Mouse (Mus musculus) monocyte, adult 5-6 weeks (primary cell): ENCODE data around the gene Snrpd3. TPM values are rescaled to one million over a fixed set of nuclear protein-coding genes. Genes with fewer than 3 reads are reported as not detected.
"Not testable (repeated sequence)": the region's sequence is repeated elsewhere in the genome, so short reads cannot be mapped to it uniquely, and the experiment has no call there.

Source experiments
- ATAC-seq: fragments of 153-309, 156-312 bp; replicated peaks from 2 replicates; pipeline ENCODE4 v1.8.0; 2017; ENCODE audit warnings: mild to moderate bottlenecking; ENCODE audit not compliant: low TSS enrichment, insufficient number of reproducible peaks, severe bottlenecking, poor library complexity, low FRiP score
- total RNA-seq: library from RNA; stranded (forward); fragments of 200-1000, 200-491, 200-594 nt; gene quantifications from 3 replicates; pipeline ENCODE4 v1.2.3, GENCODE M21; 2017

The Snrpd3 gene
- 46.3 to 64.6 TPM (median 59.6 TPM) in 3 replicates for total RNA-seq

DNA sequence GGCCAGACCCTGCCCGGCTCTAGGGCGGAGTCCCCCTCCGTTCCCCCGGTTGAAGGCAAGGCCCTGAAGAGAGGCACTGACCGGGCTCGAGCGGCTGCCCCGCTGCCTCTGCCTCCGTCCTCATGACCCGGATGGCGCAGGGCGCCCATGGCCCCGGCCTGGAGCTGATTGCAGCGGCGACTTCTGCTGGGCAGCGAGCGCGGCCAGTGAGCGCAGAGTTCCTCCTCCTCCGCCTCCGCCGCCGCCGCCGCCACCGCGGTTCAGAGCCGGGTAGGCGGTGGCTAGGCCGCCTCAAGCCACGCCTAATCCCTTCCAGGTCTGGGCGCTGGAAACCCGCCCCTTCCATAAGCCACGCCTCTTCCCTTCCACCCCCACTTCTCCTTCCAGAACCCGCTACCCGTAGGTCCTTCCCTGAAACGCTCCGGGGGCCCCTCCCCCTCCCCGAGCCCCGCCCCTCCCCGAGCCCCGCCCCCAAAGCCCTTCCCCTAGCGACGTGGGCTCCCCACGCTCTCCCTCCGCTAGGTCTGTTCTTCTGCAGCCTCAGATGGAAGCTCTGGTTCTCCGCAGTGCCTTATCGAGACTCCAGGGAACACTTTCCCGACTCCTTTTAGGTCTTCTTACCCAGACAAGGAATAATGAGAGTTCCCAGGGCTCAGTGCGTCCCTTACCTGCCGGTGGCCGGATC lies at the start of gene Snrpd3:
Snrpd3 (plus strand) TSS at position 479 of the 685 bp plus-strand sequence.
- ATAC-seq: peak; percentile 83

DNA sequence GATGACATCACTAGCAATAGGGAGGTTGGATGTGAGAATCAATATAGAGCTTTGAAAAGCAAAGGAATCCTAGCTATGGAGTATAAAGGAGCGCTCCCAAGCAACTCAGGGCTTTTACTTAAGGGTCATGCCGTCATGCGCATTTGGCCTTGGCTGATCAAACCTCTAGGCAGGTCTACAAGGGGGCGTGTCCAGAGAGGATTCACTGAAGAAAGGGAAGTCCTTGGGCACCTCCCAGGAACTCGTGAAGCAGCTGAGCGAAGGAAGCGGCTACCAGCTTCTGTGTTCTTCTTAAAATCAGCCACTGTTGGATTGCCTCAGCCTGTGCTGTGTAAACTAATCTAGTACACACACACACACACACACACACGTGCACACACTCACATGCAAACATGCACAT lies 43.9 kb upstream of the Snrpd3 start:
- peak; percentile 91 for ATAC-seq

DNA sequence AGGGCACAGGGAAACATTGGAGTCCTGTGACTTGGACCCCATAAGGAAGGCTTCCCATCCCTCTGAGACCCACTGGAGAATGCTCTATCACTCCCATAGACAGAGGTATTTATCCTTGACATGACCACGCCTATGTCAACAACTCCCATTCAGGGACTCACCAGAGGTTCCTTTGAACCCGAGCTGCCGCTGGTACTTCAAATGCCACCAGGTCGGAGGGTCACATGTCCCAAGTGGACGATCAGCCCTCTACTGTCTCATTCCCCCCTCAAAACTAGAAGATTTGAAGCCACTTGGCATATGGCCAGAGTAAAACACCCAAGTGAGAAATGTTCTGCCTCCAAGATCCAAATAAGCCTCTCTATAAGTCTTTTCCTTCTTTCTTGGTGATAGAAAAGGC lies 42.8 kb upstream of the Snrpd3 start:
- no peak for ATAC-seq

DNA sequence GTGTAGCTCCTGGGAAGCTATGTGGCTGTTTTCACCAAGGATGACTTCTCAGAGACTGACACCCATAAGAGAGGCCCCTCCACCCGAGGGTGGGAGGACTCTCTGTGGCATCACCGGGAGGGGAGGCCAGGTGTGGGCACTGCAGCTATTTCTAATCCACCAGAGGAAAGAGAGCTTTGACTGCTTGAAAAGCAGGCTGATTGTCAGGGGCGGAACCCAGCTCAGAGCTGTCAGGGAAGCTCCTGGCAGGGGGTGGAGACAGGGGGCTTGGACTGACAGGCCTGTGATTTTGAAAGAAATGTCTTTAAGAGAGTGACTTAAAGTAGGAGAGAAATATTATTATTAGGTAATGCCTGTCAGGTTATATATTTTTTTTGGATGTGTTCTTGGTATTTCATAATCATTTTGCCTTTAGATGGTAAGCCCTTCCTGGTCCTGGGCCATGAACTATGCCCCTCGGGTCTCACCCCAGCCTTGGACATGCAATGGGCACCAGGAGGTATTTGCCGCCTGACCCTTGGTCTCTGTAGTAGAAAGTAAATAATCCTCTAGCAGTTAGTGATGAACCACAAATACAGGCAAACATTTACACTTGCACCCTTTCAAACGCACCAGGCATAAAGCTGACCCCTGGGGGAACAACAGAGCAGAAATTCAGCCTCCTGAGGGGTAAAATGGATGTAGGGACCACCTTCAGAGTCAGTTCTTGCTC lies 42.1 kb upstream of the Snrpd3 start:
- not testable (repeated sequence) for ATAC-seq

DNA sequence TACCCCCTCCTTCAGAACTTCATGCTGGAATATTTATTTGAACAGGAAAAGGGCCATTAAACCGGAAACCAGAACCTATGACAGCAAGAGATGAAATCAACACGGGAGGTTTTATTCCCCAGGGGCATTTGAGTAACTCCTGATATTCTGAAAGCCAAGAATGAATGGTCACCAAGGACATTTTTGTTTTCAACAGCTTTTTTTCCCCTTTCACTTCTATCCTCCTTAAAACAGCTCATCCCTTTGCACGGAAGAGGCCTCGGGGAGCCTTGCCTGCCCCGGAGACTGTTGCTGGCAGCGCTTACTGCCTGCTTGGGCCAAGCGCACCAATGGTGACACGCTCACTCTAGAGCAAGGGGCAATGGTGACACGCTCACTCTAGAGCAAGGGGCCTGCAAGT lies 40.3 kb upstream of the Snrpd3 start:
- no peak for ATAC-seq

DNA sequence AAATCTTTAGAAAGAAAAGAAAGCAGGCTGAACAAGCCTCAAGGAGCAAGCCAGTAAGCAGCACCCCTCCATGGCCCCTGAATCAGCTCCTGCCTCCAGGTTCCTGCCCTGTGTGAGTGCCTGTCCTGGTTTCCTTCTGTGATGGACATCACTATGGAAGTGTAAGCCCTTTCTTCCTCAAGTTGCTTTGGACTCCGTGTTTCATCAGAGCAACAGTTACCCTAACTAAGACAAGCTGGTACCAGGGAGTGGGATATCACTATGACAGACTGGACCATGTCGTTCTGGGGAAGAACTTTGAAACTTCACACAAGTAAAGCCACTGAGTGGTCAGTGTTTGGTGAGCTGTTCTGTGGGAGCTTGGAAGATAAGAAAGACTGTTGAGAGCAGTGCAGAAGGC lies 37.4 kb upstream of the Snrpd3 start:
- ATAC-seq: no peak

DNA sequence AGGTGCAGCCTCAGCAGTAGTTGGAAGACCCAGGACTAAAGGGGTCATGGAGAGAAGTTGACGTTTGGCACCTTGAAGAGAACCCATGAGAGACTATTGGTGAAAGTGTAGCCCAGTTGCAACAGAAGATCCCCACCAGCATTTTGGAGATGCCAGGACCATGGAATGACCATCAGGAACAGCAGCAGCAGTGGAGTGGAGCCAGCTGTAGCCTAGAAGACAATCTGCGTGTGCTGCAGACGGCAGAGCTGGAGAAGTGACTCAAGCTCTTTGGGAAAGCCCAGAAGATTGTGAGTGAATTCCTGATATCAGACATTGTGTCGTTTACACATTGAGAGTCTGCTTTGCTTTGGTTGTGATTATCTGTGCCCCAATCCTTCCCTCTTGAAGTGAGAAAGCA lies 35.6 kb upstream of the Snrpd3 start:
- no peak for ATAC-seq

DNA sequence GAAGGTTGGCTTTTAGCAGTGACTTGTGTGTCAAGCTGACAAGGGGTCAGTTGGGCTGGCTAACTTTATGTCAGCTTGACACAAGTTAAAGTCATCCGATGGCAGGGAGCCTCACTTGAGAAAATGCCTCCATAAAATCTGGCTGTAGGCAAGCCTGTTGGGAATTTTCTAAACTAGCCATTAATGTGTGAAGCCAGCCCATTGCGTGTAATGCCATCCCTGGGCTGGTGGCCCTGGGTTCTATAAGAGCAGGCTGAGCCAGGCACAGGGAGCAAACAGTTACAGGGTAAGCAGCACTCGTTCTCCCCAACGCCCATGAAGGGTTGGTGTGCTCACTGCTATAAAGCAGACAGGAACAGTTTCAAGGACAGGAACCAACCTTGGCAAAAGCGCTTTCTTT lies 35.1 kb upstream of the Snrpd3 start:
- no peak for ATAC-seq

DNA sequence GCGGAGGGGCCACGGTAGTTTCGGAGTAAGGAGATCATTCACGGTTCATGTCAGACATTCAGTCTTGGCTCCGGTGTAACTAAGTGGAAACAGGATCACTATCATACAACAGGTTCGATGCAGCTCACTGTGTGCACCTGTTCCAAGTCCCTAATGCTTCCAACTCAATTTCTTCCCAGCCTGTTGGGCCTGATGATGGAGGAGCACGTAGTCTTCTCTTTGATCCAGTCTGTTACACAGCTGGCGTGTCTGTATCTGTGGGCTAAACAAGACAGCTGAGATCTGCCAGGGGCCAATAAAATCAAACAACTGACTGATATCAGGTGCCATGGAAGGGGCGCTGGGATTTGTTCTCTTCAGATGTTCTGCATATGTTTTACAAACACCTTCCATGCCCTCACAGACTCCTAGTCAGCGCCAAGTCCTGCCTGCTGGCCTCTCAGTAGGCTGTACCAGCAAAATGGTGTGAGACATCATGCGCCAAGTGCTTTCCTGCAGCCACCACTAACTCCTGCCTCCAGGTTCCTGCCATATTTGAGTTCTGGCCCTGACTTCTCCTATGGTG lies 34.4 kb upstream of the Snrpd3 start:
- no peak for ATAC-seq

DNA sequence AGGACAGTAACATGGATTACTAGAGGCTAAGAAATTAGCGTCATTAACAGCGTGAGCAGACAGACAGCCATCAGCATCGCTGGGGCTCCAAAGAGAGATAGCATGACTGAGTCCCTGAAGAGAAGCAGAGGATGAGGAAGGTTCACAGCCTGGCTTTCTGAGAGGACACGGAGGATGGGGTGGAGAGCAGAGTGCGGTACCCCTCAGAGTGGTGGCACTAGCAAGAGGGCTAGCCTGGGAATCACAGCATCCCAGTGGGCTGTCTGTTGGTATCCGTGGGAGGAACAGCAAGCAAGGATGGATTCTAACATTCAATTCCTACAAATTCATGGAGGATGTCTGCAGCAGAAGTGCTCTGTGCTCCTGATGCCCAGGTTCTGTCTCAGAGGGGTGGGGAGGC lies 33.3 kb upstream of the Snrpd3 start:
- ATAC-seq: no peak

DNA sequence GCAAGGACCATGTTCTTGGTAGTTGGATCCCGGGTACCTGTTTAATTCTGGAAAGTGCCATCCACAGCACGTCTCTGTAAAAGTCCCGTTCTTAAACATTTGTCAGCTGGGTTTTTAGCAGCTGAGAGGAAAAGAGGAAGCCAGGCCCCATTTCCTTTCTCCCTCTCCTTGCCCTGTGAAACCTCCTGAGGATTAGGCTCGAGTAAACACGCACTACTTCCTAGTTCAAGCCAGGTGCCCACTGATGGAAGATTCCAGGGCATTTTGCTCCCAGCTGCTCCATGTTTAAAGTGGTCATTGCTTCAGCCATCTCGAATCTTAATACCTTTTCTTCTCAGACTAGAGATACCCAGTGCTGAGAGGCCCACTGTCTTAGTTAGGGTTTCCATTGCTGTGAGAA lies 32.6 kb upstream of the Snrpd3 start:
- no peak for ATAC-seq

DNA sequence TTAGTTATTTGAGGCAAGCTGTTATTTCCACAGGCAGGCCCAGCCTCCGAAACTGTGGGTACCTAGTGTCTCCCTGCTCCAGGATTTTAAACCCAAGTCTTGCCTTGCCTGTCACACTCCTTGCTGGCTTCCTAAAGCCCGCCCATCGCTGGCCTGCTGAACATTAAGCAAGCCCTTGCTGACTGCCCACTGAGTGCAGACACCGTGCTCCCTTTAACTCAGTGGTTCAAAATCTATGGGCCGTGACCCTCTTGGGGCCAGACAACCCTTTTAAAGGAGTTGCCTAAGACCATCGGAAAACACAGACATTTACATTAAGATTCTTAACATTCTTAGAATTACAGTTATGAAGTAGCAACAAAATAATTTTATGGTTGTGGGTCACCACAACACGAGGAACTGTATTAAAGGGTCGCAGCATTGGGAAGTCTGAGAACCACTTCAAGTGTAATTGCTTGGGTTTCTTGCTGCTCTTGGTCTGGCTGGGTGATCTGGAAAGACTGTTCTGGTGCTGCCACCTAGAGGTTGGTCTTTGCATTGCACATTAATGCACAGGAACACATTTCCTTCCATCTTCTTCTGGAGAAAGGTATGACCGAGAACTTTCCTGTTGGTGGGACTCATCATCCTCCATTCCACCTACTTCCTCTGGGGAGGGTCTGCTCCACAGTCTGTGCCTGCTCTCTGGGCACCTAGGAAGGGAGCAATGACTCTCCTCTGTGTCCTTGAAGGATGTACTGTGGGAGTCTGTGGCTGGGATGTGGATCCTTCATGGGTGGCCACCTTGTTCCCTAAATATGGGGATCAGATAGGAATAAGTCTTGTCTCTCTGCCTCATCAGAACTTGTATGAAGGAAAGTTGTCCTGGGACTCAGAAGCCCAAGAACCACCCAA lies 31.0 kb upstream of the Snrpd3 start:
- peak; percentile 70 for ATAC-seq

DNA sequence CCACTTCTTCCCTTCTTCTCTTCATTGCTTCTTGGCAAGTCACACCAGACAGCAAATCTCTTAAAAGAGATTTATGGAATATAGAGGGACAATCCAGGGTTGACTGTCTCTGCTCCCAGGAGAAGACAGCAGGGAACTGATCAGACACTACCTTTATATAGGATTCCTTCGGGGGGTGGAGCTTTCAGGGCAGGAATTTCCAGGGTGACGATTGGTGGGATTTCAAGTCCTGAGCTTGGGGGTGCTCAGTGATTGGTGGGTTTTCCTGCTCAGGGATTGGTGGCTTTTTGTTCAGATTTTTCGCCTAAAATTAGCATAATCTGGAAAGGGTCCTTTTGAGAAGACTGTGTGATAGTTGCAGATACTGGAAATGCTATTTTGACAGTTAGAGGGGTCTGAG lies 30.2 kb upstream of the Snrpd3 start:
- ATAC-seq: no peak

DNA sequence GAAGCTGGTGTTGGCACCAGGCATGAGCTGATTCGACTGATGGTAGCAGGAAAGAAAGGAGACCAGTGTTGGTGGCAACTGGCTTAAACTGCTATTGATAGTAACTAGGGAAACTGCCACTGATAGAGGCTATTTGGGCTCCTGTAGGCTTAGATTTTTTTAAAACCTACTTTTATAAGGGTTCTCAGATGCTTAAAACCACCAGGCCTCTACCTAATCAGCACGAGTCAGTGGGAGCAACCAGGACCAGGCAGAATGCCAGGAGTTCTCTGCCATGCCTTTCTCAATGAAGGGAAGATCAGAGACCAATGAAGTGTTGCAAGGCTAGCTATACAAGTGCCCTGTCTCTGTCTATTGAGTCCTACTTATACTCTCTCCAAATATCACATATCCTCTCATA lies 27.8 kb upstream of the Snrpd3 start:
- no peak for ATAC-seq

DNA sequence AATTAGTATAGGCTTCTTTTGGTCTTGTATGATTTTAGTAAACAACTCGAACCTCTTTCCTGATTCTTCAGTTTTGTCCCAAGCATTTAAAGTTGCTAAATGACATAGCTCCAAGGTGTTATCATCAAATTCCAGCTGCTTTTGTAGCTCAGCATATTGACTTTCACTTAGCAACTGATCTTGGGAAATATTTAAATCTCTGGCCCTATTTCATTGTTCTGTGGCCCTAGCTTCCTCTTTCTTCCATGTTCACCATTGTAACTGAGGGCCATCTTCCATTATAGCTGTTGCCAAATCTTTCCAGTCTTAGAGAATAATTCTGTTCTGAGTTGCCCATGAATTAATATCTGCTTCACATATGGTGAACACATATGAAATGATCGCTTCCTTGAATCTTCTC lies 26.6 kb upstream of the Snrpd3 start:
- peak; percentile 65 for ATAC-seq

DNA sequence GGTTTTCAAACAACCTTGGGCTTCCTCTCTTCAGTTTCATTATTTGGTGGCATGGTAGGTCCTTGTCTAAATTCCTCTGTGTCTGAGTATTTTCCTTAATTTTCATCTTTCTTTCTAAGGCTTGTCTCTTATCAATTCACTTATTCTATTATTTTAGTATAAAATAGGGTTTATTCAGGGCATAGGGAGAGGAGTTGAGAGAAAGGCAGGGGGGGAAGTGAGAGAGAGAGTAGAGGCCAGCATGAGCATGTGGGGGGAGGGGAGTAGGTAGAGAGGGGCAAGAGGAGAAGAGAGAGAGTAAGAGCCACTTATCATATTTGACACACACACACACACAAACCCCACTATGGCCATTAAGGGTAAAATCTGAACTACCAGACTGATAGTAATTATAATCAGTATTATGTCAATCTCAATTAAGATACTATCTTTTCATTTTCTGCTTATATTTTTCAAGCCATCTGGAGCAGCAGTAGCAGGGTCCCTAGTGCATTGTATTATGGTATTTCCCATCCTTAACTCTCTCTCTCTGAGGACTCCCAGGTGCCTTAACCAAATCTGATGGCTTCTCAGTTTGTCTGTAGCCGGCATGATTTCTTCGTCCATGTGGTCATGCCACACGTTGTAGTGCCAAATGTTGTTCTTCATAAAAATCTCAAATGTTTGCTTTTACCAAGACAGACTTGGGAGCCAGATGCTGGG lies 26.0 kb upstream of the Snrpd3 start:
- ATAC-seq: no peak

DNA sequence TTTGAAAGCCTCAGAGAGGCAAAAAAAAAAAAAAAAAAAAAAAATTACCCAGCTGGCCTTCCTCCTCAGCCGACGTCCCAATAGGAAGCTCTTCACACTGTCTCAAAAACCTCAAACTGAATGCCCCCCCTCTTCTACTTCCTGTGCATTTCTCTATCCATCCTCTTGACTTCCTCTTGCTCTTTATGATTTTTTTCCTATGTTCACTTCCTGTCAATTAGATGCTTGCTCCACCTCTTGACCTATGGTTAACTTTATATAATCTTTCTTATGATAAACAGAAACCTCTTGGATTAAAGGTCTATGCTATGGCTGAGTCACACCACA lies 25.5 kb upstream of the Snrpd3 start:
- ATAC-seq: 0 out of 2 replicates have a peak, but pooled peaks have one; percentile 25

DNA sequence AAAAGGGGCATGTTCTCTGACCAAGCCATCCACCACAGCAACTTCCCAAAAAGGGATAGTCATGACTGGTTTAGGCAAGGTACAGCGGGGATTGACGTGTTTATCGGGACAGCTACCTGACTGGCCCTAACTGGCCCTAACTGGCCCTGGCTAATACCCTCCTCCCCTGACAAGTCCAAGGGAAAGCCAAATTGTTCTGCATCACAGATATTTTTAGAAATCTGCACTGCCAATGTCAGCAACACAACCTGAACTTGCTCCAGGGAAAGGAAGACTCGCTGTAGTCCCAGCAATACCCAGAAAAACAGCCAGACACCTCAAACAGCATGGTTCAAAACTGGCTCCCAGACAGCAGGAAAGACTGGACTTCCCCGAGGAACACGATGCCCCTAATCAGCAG lies 22.0 kb upstream of the Snrpd3 start:
- ATAC-seq: no peak

DNA sequence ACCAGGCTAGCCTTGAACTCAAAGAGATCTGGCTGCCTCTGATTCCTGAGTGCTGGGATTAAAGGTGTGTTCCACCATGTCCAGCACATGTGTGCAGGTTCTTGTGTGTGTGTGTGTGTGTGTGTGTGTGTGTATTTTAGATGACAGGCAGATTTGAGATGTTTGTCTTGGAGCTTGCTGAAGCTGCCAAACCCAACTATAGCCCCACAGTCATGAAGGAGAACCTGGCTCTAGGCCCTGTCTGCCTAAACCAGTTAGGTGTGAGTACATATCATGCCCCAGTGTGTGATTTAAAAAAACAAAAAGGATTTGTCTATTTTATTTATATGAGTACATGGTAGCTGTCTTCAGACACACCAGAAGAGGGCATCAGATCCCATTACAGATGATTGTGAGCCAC lies 21.4 kb upstream of the Snrpd3 start:
- ATAC-seq: no peak
